Mouse (Mus musculus) ES-E14 (cell line): Measurements from ENCODE around the gene Zc3h4. TPM values are rescaled to one million over a fixed set of nuclear protein-coding genes. Genes with fewer than 3 reads are reported as not detected.

Experiments
- DNase-seq: peaks from one replicate; pipeline ENCODE4 v3.0.0-alpha.2; 2013; ENCODE audit warnings: low read depth, low spot score
- H3K27ac ChIP-seq: 2 replicates; pipeline ENCODE4 v1.5.1; 2012; ENCODE audit warnings: low read depth, mild to moderate bottlenecking, low read length, moderate library complexity, mixed read lengths; ENCODE audit not compliant: poor library complexity, insufficient read depth, severe bottlenecking
- H3K36me3 ChIP-seq: 2 replicates; pipeline ENCODE4 v1.6.1; 2012; ENCODE audit warnings: mild to moderate bottlenecking, low read length, moderate library complexity, mixed read lengths; ENCODE audit not compliant: control insufficient read depth, poor library complexity, insufficient read depth, severe bottlenecking
- H3K4me1 ChIP-seq, 2 experiments: fragments of 150-350 bp in 1 of 2; sonication (generic) in 1 of 2; 2 replicates each; pipeline ENCODE4 v1.6.1; 2012; ENCODE audit warnings: low read length in 2 of 2, mild to moderate bottlenecking in 1 of 2, mixed read lengths in 1 of 2; ENCODE audit not compliant: control insufficient read depth in 2 of 2, insufficient read depth in 2 of 2, poor library complexity in 1 of 2
- H3K4me3 ChIP-seq, 2 experiments: fragments of 150-350 bp in 1 of 2; sonication (generic) in 1 of 2; 2 replicates each; pipeline ENCODE4 v1.5.1; 2012; ENCODE audit warnings: low read length in 2 of 2, low read depth in 1 of 2, mild to moderate bottlenecking in 1 of 2, mixed read lengths in 1 of 2; ENCODE audit not compliant: insufficient read depth in 1 of 2, poor library complexity in 1 of 2, severe bottlenecking in 1 of 2
- H3K9ac ChIP-seq: 2 replicates; pipeline ENCODE4 v1.6.1; 2012; ENCODE audit warnings: low read depth, mild to moderate bottlenecking, low read length, mixed read lengths; ENCODE audit not compliant: poor library complexity, insufficient read depth, severe bottlenecking
- H3K9me3 ChIP-seq: fragments of 150-350 bp; sonication (generic); 2 replicates; pipeline ENCODE4 v1.6.1; 2012; ENCODE audit warnings: low read depth, mild to moderate bottlenecking, low read length; ENCODE audit not compliant: control insufficient read depth, insufficient read depth
- CHD2 ChIP-seq: IDR thresholded peaks from 2 replicates; pipeline ENCODE4 v1.6.1; 2014; ENCODE audit warnings: mild to moderate bottlenecking, low read depth, low read length, inconsistent platforms
- HCFC1 ChIP-seq: IDR thresholded peaks from 2 replicates; pipeline ENCODE4 v1.6.1; 2012; ENCODE audit warnings: low read length, inconsistent platforms, borderline replicate concordance; ENCODE audit not compliant: insufficient read depth
- MAFK ChIP-seq: IDR thresholded peaks from 2 replicates; pipeline ENCODE4 v1.6.1; 2014; ENCODE audit warnings: mild to moderate bottlenecking, low read depth, low read length, inconsistent platforms; ENCODE audit not compliant: insufficient read depth
- ZC3H11A ChIP-seq: IDR thresholded peaks from 2 replicates; pipeline ENCODE4 v1.6.1; 2012; ENCODE audit warnings: low read depth, mild to moderate bottlenecking, inconsistent platforms, low read length, borderline replicate concordance
- ZNF384 ChIP-seq: IDR thresholded peaks from 2 replicates; pipeline ENCODE4 v1.6.1; 2012; ENCODE audit warnings: low read depth, low read length, inconsistent platforms
- in situ Hi-C, 2 experiments: fragments of 600-800 bp; cut with MboI; formaldehyde crosslinking; loops; one replicate each; pipeline ENCODE4 v1.15.1; 2025; ENCODE audit warnings: low sequenced_read_pairs in 2 of 2, inconsistent platforms in 1 of 2; ENCODE audit not compliant: unreplicated experiment in 2 of 2
- total RNA-seq: library from RNA; depleted of rRNA; stranded (reverse); fragments of 300-350 nt; gene quantifications from 2 replicates; pipeline ENCODE4 v1.2.3, GENCODE M21; 2012

Zc3h4 gene
- total RNA-seq, 1 experiment: 43.7 TPM

DNA sequence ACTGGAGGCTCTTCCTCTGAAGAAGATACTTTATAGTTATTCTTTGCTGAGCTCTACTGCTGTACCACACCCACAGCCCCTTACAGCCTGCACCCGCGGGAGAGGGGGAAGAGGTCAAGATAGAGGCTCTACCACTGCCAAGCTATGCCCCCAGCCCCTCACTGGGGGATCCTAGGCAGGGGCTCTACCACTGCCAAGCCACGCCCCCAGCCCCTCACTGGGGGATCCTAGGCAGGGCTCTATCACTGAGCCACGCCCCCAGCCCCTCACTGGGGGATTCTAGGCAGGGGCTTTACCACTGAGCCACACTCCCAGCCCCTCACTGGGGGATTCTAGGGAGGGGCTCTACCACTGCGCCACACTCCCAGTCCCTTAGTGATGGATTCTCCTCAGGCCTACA is 55.6 kb downstream of the Zc3h4 start:
- no peak overlapping the region for H3K4me3 ChIP-seq
- in situ Hi-C loops: no loop called here
- TF ChIP-seq HCFC1 (no peak), CHD2 (no peak), MAFK (no peak), ZNF384 (no peak), ZC3H11A (no peak)

DNA sequence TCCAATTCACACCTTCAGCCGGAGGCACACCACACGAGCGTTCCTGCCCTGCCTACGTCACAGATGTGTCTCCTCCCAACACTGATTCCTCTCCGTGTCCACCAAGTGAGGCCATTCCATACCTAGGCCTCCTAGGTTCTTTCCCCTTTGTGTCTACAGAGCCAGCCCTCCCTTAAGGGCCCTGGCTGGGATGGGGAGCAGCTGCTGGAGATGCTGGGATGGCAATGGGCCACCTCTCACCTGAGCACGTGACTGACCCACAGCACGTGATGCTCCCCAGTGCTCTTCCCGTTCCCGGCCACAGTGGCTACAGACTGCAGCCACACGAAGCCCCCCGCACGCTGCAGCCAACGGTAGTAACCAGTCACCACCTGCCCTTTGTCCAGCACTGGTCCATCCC is 59.9 kb downstream of the Zc3h4 start:
- H3K36me3 ChIP-seq: no peaks in the 10 kb centered on the region; the same call in 1 of the 2 replicates
- DNase-seq: no peak
- no peaks in the 10 kb centered on the region for H3K9me3 ChIP-seq
- no peak overlapping the region for H3K4me3 ChIP-seq
- in situ Hi-C loops: no loop called here
- no peak overlapping the region for H3K9ac ChIP-seq
- peaks cover 0 to 4% of the 10 kb centered on the region in 2 experiments; a peak in 1 of 4 replicates for H3K4me1 ChIP-seq
- TF ChIP-seq MAFK (no peak), ZNF384 (no peak), HCFC1 (no peak), ZC3H11A (no peak), CHD2 (no peak)
- H3K27ac ChIP-seq: no peak overlapping the region

More for the DNA sequence above, 55.6 kb downstream of the Zc3h4 start:
- no peak overlapping the region for H3K9ac ChIP-seq
- peaks cover 2 to 8% of the 10 kb centered on the region in 2 experiments; a peak in 3 of 4 replicates for H3K4me1 ChIP-seq
- peaks cover 3% of the 10 kb centered on the region; the same call in 1 of the 2 replicates for H3K36me3 ChIP-seq
- no peak for DNase-seq
- H3K27ac ChIP-seq: no peak overlapping the region
- H3K9me3 ChIP-seq: no peaks in the 10 kb centered on the region

DNA sequence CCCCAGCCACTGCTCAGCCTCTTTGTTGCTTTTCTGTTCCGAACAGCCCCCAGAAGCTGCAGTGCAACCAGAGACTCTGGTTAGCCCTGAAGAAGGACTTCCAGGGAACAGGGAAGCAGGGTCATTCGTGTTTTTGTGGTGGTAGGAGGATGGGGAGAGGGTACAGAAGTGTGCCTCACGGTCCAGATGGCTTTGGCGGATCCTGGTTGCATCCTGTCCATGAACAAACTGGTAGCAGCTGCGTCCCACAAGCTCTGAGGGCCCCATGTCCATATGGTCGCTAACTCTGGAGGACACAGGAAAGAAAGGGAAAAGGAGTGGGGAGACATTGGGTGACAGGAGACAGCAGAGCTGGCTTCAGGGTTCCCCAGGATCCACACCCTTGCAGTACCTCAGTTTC is 60.4 kb downstream of the Zc3h4 start:
- H3K36me3 ChIP-seq: no peaks in the 10 kb centered on the region
- H3K9me3 ChIP-seq: no peaks in the 10 kb centered on the region
- no peaks in the 10 kb centered on the region; a peak in 1 of 4 replicates for H3K4me1 ChIP-seq
- TF ChIP-seq MAFK (no peak), ZC3H11A (no peak), CHD2 (no peak), ZNF384 (no peak), HCFC1 (no peak)
- H3K4me3 ChIP-seq: no peak overlapping the region
- in situ Hi-C loops: no loop called here
- H3K9ac ChIP-seq: no peak overlapping the region
- no peak overlapping the region for H3K27ac ChIP-seq
- no peak for DNase-seq

DNA sequence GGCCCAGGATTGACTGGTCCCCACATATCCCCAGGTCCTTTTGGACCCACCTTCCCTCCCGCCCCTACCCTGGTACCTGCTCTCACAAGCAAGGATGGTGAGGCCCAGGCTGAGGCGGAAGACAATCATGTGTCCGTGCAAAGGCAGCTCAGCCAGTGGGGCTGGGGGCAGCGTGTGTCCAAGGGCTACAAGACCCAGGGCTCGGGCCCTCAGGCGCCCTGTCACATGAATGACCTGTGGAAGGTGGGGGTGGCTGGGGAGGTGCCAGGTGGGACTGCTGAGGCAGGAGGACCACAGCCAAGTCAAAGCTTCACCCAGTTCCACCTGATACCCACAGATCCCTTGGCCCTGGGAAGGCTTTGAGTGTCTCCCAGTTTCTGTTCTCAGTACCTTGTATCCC is 61.0 kb downstream of the Zc3h4 start:
- Histone ChIP-seq H3K36me3 (no peaks in the 10 kb centered on the region), H3K4me3 (no peak overlapping the region), H3K9ac (no peak overlapping the region), H3K9me3 (no peaks in the 10 kb centered on the region), H3K4me1 (no peaks in the 10 kb centered on the region), H3K27ac (no peak overlapping the region)
- in situ Hi-C loops: no loop called here
- TF ChIP-seq ZC3H11A: no peak
- TF ChIP-seq ZNF384: no peak
- TF ChIP-seq HCFC1: no peak
- no peak for TF ChIP-seq MAFK
- TF ChIP-seq CHD2: no peak
- DNase-seq: no peak

DNA sequence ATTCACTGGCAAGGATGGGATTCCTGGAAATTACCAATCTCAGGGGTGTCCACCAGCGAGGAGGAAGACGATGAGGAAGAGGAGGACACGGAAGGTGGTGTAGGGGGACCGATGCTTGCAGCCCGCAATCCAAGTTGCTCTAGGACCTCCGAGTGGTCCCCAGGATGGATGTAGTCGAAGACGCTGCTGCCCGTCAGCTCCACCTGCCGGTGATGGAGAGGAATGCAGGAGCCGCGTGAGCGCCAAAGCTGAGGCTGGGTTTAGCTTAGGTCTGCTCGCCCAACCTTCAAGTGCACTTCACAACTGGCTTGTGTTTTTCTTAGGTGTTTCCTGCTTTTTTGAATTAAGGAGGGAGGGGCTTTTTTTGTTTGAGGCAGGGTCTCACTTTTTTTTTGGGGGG is 62.5 kb downstream of the Zc3h4 start:
- Histone ChIP-seq H3K27ac (no peak overlapping the region), H3K4me3 (no peak overlapping the region), H3K9me3 (no peaks in the 10 kb centered on the region), H3K36me3 (no peaks in the 10 kb centered on the region), H3K4me1 (peaks cover 0 to 4% of the 10 kb centered on the region in 2 experiments; a peak in 1 of 4 replicates), H3K9ac (no peak overlapping the region)
- peak; percentile 80 for DNase-seq
- in situ Hi-C loops: no loop called here
- TF ChIP-seq MAFK: no peak
